Mouse (Mus musculus) heart, adult 2 months (tissue): Measurements from ENCODE around the gene Il17d.

Experiments
- EP300 ChIP-seq: fragments of 200-500 bp; IDR thresholded peaks from 2 replicates; pipeline ENCODE4 v1.6.1; 2011; ENCODE audit warnings: low read depth, low read length, control low read depth; ENCODE audit not compliant: insufficient read depth
- POLR2A ChIP-seq: fragments of 200-500 bp; IDR thresholded peaks from 2 replicates; pipeline ENCODE4 v1.6.1; 2011; ENCODE audit warnings: mild to moderate bottlenecking, low read depth, low read length, control low read depth; ENCODE audit not compliant: insufficient read depth

DNA sequence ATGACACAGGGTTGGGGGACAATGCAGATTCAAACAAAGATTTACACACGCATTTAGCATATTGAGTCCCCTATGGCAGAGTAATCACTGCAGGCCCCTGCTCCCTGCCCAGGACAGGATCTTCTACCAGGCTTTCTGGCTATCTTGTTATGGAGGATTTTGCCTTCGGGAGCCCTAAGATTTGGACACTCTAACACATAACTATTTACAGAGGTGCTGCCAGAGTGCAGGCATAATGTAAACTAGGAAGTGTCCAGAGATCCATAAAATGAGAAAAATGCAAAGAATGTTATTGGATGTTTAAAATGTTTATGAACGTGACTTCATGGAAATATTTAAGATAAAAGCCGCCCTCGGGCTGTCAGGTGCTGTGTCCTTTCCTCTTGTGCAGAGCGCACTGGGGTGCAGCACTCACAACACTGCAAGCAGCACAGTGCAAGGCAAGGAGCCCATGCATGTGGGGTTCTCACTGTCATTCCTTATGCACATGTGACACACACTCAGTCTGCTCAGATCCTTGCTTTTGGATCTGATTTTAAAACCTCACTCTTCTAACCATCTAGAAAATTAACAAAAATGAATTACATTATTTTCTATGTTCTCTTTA is 9.3 kb upstream of the Il17d start:
- TF ChIP-seq EP300 (no peak), POLR2A (no peak)
